Mouse (Mus musculus) cerebellum, adult 9-10 months (tissue): ENCODE results near the gene Kdm5c.
A peak's percentile ranks its signal among the peaks of the same experiment; 100 is the strongest.
"Not testable (repeated sequence)": the region's sequence is repeated elsewhere in the genome, so short reads cannot be mapped to it uniquely, and the experiment has no call there.

ENCODE experiments used
- DNase-seq: peaks from one replicate; pipeline ENCODE4 v3.0.0; 2022

The Kdm5c gene

DNA sequence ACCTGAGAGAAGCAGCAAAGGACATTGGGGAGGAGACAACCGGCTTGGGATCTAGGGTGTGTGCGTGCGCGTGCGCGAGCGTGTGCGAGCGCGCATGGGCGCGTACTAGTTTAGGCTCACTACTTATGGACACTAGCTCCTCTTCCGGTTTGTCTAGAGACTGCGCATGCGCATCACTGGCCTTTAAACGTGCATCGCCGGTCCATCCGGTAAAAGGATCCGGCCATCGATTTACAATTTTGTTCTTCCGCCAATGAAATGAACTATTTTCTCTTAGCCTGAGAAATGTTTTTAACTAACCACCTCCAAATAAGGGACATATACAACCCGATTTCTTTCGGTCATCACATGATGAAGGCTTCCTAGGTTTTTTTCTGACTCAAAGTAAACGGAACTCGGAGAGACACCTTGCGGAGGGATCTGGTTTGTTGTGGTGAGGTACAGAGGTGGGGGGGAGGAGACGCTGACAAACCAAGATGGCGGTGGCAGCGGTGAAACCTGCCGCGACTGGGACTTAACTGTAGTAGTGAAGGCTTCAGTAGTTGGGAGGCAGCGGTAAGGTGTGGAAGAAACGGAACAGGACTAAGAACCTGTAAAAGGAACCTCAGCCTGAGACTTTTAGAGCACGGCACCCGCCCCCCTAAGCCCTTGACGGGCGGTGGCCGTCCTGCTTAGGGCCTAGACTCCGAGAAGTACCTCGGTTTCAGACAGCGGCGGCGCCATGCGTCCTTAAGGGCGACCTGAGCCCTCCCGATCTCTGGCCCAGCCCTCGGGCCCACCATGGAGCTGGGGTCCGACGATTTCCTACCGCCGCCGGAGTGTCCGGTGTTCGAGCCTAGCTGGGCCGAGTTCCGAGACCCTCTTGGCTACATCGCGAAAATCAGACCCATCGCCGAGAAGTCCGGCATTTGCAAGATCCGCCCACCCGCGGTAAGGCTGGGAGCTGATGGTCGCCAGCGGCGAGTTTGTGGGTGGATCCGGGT is at the start of gene Kdm5c:
TSS of gene Kdm5c (plus strand) at position 240 of the 983 bp plus-strand sequence.
- DNase-seq = peak; percentile 99

- no peak for DNase-seq
These were observed 45.7 kb upstream of the Kdm5c start for GRCm38 (mm10) chrX:152187151-152187550.

DNA sequence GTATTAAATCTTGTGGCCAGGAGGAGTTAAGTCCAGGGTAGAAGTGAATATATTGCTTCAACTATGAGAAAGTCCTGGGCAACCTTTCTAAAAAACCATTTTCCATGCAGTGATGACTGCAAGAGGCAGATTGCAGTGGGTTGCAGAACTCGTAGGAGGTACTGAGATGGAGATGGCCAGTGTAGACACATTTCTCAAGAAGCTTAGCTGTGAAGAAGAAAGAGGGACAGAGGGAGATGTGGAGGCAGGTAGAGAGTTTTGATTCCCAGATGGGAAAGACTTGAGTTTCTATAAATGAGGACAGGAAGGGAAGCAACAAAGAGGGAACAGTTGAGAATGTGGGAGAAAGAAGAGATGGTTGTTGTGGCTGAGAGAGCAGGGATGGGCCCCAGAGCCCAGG is 41.6 kb upstream of the Kdm5c start:
- DNase-seq = no peak

GRCm38 (mm10) chrX:152197814-152198648 is 34.8 kb upstream of the Kdm5c start:
- DNase-seq = no peak

- peak; percentile 53 for DNase-seq
These were observed 30.9 kb upstream of the Kdm5c start for GRCm38 (mm10) chrX:152201737-152202421.

DNA sequence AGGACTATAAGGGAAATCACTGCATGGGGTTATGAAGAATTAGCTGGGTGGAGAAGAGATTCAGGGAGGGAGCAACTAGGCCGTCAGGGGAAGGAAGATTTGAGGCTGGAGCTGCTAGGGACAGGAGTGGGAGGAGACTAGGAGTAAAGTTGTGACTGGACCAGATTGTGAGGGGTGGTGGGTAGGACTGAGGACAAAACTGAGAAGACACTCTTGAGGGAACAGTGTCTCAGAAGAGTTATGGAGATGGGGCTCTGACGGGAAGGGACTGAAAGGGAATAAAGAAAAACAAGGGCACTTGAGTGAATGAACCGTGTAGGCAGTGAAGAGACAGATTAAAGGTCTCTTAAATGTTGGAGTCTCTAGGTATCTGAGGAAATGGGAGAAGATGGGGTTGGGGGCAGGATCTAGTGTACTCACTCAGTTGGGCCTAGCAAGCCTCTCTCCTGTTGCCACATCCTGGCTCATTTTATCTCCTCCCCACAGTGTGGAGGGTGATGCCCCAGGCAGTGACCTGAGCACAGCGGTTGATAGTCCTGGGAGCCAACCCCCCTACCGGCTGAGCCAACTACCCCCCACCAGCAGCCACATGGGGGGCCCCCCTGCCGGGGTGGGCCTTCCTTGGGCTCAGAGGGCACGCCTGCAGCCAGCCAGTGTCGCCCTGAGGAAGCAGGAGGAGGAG is 30.3 kb upstream of the Kdm5c start:
- no peak for DNase-seq

GRCm38 (mm10) chrX:152203247-152203646 is 29.6 kb upstream of the Kdm5c start:
- DNase-seq = no peak

- no peak for DNase-seq
These were observed 27.3 kb upstream of the Kdm5c start for GRCm38 (mm10) chrX:152205486-152205885.

- no peak for DNase-seq
These were observed 18.1 kb upstream of the Kdm5c start for GRCm38 (mm10) chrX:152214703-152215102.

DNA sequence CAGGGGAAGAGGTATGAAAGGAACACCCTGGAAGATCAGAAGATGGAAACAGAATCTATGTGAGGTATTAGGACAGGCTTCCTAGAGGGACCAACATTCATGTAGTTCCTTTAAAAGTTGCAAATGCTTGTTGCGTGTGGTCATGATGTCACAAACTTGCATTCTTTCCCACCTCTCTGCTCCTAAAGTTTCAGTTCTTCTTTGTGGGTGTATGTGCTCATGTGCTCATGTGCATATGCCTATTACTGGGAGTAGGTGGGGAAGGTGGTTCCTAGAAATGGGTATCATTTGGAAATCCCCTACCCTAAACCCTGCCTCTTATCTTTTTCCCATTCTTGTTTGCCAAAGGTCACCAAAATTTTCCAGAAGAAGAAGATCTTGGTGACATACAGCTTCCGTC is 14.3 kb upstream of the Kdm5c start:
- DNase-seq = no peak

- peak; percentile 78 for DNase-seq
These were observed 11.1 kb upstream of the Kdm5c start for GRCm38 (mm10) chrX:152221721-152222120.

GRCm38 (mm10) chrX:152222226-152222625 is 10.6 kb upstream of the Kdm5c start:
- peak; percentile 75 for DNase-seq

GRCm38 (mm10) chrX:152223313-152223712 is 9.5 kb upstream of the Kdm5c start:
- DNase-seq = no peak

DNA sequence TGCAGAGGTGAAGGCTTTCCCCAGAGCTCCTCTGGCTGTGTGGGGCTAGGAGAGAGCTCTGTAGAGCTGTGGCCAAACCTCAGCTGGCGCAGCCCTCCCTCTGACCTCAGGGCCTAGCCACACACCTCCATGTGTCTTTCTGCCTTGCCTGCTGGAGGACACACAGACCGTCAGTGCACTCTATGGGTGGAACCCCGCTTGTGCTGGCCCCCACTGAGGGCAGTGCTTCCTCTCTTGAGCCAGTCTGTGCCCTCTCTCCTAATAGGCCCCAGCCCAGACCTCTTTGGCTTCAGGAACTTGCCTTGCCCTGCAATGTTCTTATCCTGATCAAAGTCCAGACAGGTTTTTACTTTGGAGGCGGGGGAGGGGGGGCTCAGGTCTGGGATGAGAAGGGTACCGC is 8.5 kb upstream of the Kdm5c start:
- DNase-seq = no peak

DNA sequence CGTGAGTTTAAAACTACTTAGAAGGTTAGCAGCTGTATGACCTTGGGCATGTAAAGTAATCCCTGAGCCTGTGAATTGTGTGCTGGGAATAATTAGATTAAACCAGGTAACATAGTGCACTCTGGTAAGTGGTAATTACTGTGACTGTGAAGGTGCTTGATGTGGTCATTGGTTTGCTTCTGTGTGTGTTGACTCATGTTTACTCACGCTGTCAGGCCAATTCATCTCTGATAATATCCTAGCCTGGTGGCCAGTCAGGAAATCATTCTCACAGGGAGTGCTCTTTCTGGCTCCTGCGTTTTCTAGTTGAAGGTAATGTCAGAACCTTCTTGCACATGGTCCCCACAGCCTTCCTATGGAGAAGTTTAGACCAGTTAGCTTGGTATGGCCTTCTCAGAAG is 1.3 kb downstream of the Kdm5c start:
- peak; percentile 29 for DNase-seq

- no peak for DNase-seq
These were observed 2.9 kb downstream of the Kdm5c start for GRCm38 (mm10) chrX:152235758-152236157.

- not testable (repeated sequence) for DNase-seq
These were observed 10.3 kb downstream of the Kdm5c start for GRCm38 (mm10) chrX:152243140-152243539.

DNA sequence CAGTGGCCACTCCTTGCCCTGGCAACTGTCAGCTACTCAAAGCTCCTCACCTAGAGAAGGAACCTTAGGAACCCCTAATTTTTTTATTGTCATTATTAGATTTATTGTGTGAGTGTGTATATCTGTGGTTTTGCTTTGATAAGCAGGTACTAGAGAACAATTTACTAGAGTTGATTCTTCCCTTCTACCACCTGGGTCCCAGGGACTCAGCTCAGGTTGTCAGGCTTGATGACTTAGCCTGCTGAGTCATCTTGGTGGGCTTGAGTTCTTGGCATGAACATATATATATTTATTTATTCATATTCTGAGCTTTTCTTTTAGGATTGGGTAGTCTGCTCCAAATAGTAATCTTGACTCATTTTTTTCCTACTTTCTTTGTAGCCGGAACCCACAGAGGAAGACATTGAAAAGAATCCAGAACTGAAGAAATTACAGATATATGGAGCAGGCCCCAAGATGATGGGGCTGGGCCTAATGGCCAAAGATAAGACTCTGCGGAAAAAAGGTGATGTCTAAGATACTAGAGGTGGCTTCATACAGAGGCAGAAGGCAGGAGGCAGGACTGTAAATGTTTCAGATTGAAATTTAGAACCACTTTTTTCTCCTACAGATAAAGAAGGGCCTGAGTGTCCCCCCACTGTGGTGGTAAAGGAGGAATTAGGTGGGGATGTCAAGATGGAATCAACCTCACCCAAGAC is 11.8 kb downstream of the Kdm5c start:
- DNase-seq = no peak

- no peak for DNase-seq
These were observed 38.4 kb downstream of the Kdm5c start for GRCm38 (mm10) chrX:152271189-152271588.

DNA sequence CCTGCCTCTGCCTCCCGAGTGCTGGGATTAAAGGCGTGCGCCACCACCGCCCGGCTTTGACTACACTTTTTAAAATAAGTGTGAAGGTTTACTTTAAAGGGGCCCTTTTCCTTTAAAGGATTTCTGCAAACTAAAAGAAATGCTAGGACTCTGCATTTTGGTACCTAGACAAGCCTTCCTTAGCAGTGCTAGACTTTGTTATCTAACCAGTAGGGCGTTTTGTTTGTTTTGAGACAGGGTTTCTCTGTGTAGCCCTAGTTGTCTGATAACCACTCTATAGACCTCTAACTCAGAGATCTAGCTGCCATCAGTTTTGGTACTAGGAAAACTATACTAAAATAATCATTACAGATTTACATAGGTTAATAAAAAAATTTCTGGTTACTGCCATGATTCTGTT is 46.6 kb downstream of the Kdm5c start:
- no peak for DNase-seq

GRCm38 (mm10) chrX:152284746-152285145 is 51.9 kb downstream of the Kdm5c start:
- DNase-seq = no peak

GRCm38 (mm10) chrX:152287026-152287425 is 54.2 kb downstream of the Kdm5c start:
- DNase-seq = not testable (repeated sequence)
